Mouse (Mus musculus): Measurements from ENCODE around the gene Tcirg1. TPM values are rescaled to one million over a fixed set of nuclear protein-coding genes. Genes with fewer than 3 reads are reported as not detected.

The Tcirg1 gene
- total and polyA plus RNA-seq, 2 experiments from 2014 or later = 14.1 to 37.5 TPM

DNA sequence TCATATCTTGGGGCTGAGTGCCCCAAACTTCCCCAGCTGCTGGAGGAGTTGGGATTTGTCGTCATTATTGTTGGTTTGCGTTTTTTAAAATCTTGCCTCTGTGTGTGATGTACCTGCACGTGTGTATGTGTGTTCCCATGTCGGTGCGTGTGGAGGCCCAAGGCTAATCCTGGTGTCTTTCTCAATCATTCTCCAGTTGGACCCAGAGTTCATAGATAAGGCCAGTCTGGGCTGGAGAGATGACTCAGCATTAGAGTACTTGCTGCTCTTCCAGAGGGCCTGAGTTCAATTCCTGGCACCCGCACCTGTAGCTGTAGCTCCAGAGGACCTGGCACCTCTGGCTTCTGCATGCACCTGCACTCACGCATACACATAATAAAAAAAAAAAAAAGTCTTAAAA is 17.9 kb upstream of the Tcirg1 start:
- ATAC-seq (ENCODE audit: low FRiP score) = no peak
- H3K36me3 ChIP-seq (ENCODE audit: insufficient read depth, low read length) = no peaks in the 10 kb centered on the region
- 93% methylated on average over 7 of the region's 7 CpGs for WGBS
- no peaks in the 10 kb centered on the region for H3K4me1 ChIP-seq (ENCODE audit: insufficient read depth, low read length)
- no peak overlapping the region for H3K4me3 ChIP-seq (ENCODE audit: low read depth, low read length)
- no peaks in the 10 kb centered on the region for H3K27me3 ChIP-seq (ENCODE audit: insufficient read depth, low read length)
- no peak for DNase-seq (ENCODE audit: low spot score)
- no peak overlapping the region for H3K4me2 ChIP-seq (ENCODE audit: low read depth, low read length, poor library complexity, severe bottlenecking)
- TF ChIP-seq CTCF (IDR thresholded peaks at IDR 0.05) = no peak
- H3K9ac ChIP-seq (replicated peaks; ENCODE audit: low read length, poor library complexity, severe bottlenecking) = no peak overlapping the region
- H3K9me3 ChIP-seq (ENCODE audit: low read length) = no peaks in the 10 kb centered on the region
- H3K27ac ChIP-seq (ENCODE audit: low read depth, low read length) = no peak overlapping the region

DNA sequence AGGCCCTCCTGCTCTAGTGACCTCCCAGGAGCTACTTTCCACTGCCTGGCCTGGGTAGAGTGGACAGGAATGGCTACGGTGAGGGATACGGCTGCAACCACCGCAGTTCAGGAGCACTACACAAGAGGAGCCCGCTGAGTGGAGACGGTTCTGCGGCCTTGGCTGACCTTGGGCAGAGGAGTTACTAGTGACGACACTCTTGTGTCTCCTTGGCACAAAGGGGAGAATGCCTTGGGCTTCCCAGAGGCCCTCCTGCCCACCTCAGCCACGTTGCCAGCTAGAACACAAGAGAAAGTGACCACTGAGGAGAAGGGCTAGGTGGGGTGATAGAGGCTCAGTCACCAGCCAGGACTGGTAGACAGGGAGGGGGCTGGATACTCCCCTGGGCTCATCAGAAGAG is 17.3 kb upstream of the Tcirg1 start:
- H3K4me1 ChIP-seq (ENCODE audit: insufficient read depth, low read length) = no peaks in the 10 kb centered on the region
- DNase-seq (ENCODE audit: low spot score) = no peak
- TF ChIP-seq CTCF (IDR thresholded peaks at IDR 0.05) = no peak
- H3K4me2 ChIP-seq (ENCODE audit: low read depth, low read length, poor library complexity, severe bottlenecking) = no peak overlapping the region
- H3K36me3 ChIP-seq (ENCODE audit: insufficient read depth, low read length) = no peaks in the 10 kb centered on the region
- no peaks in the 10 kb centered on the region for H3K9me3 ChIP-seq (ENCODE audit: low read length)
- no peaks in the 10 kb centered on the region for H3K27me3 ChIP-seq (ENCODE audit: insufficient read depth, low read length)
- H3K9ac ChIP-seq (replicated peaks; ENCODE audit: low read length, poor library complexity, severe bottlenecking) = no peak overlapping the region
- H3K4me3 ChIP-seq (ENCODE audit: low read depth, low read length) = no peak overlapping the region
- ATAC-seq (ENCODE audit: low FRiP score) = no peak
- no peak overlapping the region for H3K27ac ChIP-seq (ENCODE audit: low read depth, low read length)
- 78% methylated on average over 8 of the region's 8 CpGs for WGBS

DNA sequence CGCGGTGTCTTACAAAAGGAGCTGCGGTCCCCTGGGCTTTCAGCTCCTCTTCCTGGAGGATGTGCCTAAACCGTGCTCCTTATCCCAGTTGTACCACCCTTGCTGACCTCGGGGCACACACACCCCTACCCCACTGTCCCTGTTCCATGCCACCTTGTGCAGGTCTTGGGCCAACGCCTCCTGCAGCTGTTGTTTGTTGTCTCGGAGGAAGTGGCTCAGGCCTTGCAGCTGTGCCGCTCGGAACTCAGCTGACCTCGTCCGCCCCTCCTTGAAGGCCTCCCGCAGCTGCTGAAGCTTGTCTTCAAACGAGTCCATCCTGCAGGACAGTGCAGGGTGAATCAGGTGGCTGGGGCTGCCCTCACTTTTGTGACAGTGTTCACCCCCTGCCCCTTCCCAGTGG is 16.7 kb upstream of the Tcirg1 start:
- Histone ChIP-seq H3K4me1 (ENCODE audit: insufficient read depth, low read length) (no peaks in the 10 kb centered on the region), H3K4me3 (ENCODE audit: low read depth, low read length) (no peak overlapping the region), H3K9me3 (ENCODE audit: low read length) (no peaks in the 10 kb centered on the region), H3K9ac (replicated peaks; ENCODE audit: low read length, poor library complexity, severe bottlenecking) (no peak overlapping the region), H3K27ac (ENCODE audit: low read depth, low read length) (no peak overlapping the region), H3K36me3 (ENCODE audit: insufficient read depth, low read length) (no peaks in the 10 kb centered on the region), H3K4me2 (ENCODE audit: low read depth, low read length, poor library complexity, severe bottlenecking) (no peak overlapping the region), H3K27me3 (ENCODE audit: insufficient read depth, low read length) (no peaks in the 10 kb centered on the region)
- no peak for DNase-seq (ENCODE audit: low spot score)
- 0 out of 2 replicates have a peak, but pooled peaks have one; percentile 13 for ATAC-seq (ENCODE audit: low FRiP score)
- WGBS = 58% methylated on average over 13 of the region's 13 CpGs
- TF ChIP-seq CTCF (IDR thresholded peaks at IDR 0.05) = no peak

DNA sequence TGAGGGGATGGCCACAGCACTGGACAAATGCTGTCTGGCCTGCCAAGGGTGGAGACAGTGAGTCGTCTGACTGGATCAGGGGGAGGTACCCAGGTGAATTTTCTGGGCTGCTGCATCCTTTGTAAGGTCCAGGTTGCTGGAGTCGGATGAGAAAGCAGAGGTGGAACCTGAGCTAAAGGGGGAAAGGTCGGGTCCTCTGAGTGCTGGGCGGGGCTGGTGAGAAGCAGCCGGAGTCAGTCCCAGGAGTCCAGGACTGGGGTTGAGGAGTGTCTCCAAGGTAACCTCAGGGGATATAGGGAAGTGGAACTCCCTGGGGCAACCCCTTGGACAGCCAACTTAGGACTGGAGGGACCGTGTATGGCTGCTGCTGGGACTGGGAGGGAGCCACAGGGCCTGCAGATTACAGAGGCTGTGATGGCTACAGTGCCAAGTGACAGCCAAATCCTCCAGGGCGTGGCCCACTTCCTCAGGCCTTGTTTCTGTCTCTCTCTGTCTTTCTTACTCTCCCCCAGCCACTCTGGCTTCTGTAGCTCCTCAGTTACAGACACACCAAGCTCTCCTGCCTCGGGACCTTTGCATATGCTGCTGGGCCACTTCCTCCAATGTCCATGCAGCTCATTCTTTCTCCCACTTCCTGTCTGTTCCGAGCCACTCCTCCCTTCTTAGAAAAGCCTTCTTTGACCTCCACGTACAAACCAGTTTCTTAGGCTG is 15.9 kb upstream of the Tcirg1 start:
- 58% methylated on average over 10 of the region's 10 CpGs for WGBS
- Histone ChIP-seq H3K4me1 (ENCODE audit: insufficient read depth, low read length) (no peaks in the 10 kb centered on the region), H3K27ac (ENCODE audit: low read depth, low read length) (no peak overlapping the region), H3K9me3 (ENCODE audit: low read length) (no peaks in the 10 kb centered on the region), H3K4me3 (ENCODE audit: low read depth, low read length) (no peak overlapping the region), H3K9ac (replicated peaks; ENCODE audit: low read length, poor library complexity, severe bottlenecking) (no peak overlapping the region), H3K4me2 (ENCODE audit: low read depth, low read length, poor library complexity, severe bottlenecking) (no peak overlapping the region), H3K36me3 (ENCODE audit: insufficient read depth, low read length) (no peaks in the 10 kb centered on the region), H3K27me3 (ENCODE audit: insufficient read depth, low read length) (no peaks in the 10 kb centered on the region)
- TF ChIP-seq CTCF (IDR thresholded peaks at IDR 0.05) = no peak
- DNase-seq (ENCODE audit: low spot score) (no peak), ATAC-seq (ENCODE audit: low FRiP score) (no peak)

DNA sequence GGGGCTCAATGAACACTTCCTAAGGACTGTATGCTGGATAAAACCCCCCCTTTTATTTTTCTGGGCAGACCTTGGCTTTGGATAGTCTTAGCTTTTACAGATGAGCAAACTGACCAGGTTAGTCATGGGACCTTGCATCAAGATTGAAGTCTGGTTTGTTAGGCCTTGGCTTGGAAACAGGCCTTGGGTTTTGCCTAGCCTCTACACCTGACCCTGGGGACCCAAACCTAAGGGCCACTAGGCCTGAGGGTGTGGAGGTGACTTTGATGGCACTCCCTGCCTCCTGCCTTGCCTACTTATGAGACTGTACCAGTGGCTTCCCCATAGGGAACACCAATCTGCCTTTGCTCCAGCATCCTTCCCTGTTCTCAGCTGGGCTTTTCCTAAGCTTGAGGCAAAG is 13.0 kb upstream of the Tcirg1 start:
- Histone ChIP-seq H3K9me3 (ENCODE audit: low read length) (no peaks in the 10 kb centered on the region), H3K27ac (ENCODE audit: low read depth, low read length) (no peak overlapping the region), H3K4me2 (ENCODE audit: low read depth, low read length, poor library complexity, severe bottlenecking) (no peak overlapping the region), H3K36me3 (ENCODE audit: insufficient read depth, low read length) (no peaks in the 10 kb centered on the region), H3K4me1 (ENCODE audit: insufficient read depth, low read length) (no peaks in the 10 kb centered on the region), H3K27me3 (ENCODE audit: insufficient read depth, low read length) (no peaks in the 10 kb centered on the region), H3K9ac (replicated peaks; ENCODE audit: low read length, poor library complexity, severe bottlenecking) (no peak overlapping the region), H3K4me3 (ENCODE audit: low read depth, low read length) (no peak overlapping the region)
- ATAC-seq (ENCODE audit: low FRiP score) (no peak), DNase-seq (ENCODE audit: low spot score) (no peak)
- TF ChIP-seq CTCF (IDR thresholded peaks at IDR 0.05) = no peak

DNA sequence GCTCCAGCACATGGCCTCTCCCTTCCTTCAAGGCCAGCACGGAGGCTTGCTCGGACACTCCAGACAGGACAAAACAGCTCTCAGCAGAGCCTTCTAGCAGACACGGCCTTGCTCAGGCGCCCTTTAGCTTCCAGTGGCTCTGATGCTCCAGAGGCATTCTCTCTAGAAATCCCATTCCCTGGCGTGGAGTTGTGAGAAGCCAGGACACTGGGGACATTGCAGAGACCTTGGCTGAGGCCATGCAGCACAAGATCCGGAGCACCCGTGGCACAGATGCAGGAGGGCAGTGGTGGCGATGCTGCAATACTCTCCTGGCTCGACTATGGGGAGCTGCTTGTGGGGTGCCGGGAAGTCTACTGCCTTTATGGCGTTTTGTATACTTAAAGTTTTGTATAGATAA is 9.8 kb upstream of the Tcirg1 start:
- WGBS = 77% methylated on average over 11 of the region's 11 CpGs
- DNase-seq (ENCODE audit: low spot score) = no peak
- Histone ChIP-seq H3K27me3 (ENCODE audit: insufficient read depth, low read length) (no peaks in the 10 kb centered on the region), H3K9me3 (ENCODE audit: low read length) (no peaks in the 10 kb centered on the region), H3K4me3 (ENCODE audit: low read depth, low read length) (no peak overlapping the region), H3K9ac (replicated peaks; ENCODE audit: low read length, poor library complexity, severe bottlenecking) (no peak overlapping the region), H3K4me1 (ENCODE audit: insufficient read depth, low read length) (peaks cover 8% of the 10 kb centered on the region; the same call in 1 of the 2 replicates), H3K27ac (ENCODE audit: low read depth, low read length) (no peak overlapping the region), H3K36me3 (ENCODE audit: insufficient read depth, low read length) (no peaks in the 10 kb centered on the region), H3K4me2 (ENCODE audit: low read depth, low read length, poor library complexity, severe bottlenecking) (no peak overlapping the region)
- no peak for TF ChIP-seq CTCF (IDR thresholded peaks at IDR 0.05)
- no peak for ATAC-seq (ENCODE audit: low FRiP score)

All from midbrain, postnatal 0 days (tissue).